Mouse (Mus musculus): ENCODE results near the gene Ddx46.

Ddx46 gene

DNA sequence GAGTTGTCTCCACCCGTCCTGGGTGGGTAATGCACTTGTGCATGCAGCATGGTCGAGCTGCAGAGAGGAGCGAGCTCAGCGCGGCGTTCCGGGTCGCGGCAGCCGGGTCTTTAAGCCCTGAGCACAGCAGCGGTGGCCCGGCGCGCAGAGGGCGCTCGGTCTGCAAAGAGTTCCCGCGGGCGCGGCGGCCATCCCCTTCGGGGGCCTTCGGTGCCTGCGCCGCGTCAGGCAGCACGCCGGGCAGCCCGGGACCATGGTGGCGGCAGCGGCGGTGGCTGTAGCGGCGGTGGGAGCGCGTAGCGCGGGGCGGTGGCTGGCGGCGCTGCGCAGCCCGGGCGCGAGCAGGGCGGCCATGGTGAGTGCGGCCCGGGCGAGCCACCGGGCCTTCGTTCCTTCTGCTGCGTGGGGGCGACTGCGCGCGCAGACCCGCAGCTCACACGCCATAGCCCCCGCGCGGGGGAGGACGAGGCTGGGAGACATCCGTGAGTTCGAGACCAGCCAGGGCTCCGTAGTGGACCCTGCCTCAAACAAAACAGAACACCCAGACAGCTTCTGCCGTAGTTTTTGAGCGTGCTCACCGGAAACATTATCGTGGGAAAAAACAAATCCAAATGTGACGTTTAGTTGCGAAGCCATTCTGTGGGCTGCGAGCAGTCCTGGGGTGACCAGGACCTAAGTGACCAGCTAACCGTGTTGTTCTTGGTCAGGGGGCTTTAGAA is 92.5 kb downstream of the Ddx46 start, which contains the start of gene Pcbd2:
Gene Pcbd2 (plus strand): TSS at position 249 of the 719 bp plus-strand sequence.
- peak; percentile 82 for DNase-seq

- DNase-seq, result peak; percentile 64
Measured at GRCm38 (mm10) chr13:55727839-55728238, 93.0 kb downstream of the Ddx46 start.

DNA sequence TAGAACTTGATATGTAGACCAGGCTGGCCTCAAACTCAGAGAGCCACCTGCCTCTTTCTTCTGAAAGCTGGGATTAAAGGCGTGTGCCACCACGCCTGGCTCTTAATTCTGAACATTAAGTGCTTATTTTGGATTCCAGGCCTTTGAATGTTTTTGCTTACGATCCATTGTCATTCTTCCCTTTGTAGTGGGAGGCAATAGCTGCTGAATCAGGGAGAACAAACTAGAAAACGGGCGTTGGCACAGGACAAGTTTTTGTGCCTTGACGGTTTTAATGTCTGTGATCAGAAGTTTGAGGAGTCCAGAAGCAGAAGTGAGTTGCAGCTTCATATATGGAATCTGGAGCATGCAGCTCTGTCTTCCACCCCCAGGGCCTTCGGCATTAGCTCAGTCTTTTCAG is 95.9 kb downstream of the Ddx46 start:
- DNase-seq, result no peak

Data from kidney, adult 11 months (tissue).